Mouse (Mus musculus): Measurements from ENCODE around the gene Lman1l. TPM values are rescaled to one million over a fixed set of nuclear protein-coding genes. Genes with fewer than 3 reads are reported as not detected.
A peak's percentile ranks its signal among the peaks of the same experiment; 100 is the strongest.

Gene Lman1l
- polyA plus RNA-seq, 1 experiment from 2014 or later, result not detected

DNA sequence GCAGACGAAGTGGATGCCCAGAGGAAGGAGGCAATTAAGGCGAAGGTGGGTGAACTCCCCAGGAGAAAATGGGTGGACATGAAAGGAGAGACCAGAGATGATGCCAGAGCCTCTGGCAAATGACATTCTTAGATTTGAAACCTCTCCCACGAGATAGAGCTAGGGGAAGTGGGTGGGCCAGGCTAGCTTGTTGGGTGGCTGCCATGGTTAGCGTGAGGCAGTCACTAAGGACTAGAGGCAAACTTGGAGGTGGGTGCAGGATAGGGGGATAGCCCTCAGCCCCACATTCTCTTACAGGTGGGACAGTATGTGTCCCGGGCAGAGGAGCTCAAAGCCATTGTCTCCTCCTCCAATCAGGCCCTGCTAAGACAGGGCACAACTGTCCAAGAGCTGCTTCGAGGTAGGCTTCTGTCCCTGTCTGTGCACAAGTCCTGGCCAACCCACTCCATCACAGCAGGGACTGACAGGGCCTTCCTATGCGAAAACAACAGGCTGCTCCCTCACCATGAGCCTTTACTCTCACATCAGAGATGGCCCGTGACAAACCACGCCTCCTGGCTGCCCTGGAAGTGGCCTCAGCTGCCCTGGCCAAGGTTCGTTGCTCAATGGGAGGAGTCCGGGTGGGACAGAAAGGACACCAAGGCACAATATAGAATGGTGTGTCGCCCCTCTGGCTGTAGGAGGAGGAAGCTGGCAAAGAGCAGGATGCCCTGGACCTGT lies 27.0 kb downstream of the Lman1l start:
- no peak overlapping the region for H3K4me3 ChIP-seq
- no peak overlapping the region for H3K27ac ChIP-seq (replicated peaks)
- no peak overlapping the region for H3K4me2 ChIP-seq
- WGBS, result 55% methylated on average over 12 of the region's 12 CpGs
- H3K4me1 ChIP-seq (replicated peaks), result peaks cover 34% of the 10 kb centered on the region
- peaks cover 44% of the 10 kb centered on the region for H3K36me3 ChIP-seq
- no peaks in the 10 kb centered on the region for H3K27me3 ChIP-seq
- no peak overlapping the region for H3K9ac ChIP-seq
- no peak for ATAC-seq (ENCODE audit: low read depth)
- no peaks in the 10 kb centered on the region for H3K9me3 ChIP-seq

- Histone ChIP-seq H3K27ac (replicated peaks) (no peak overlapping the region), H3K9me3 (no peaks in the 10 kb centered on the region), H3K4me1 (replicated peaks) (peaks cover 23% of the 10 kb centered on the region), H3K9ac (0 out of 2 replicates have a peak overlapping the region, but pooled peaks have one; percentile 82), H3K4me3 (peak overlapping the region; percentile 70; the same call in 1 of the 2 replicates), H3K36me3 (peaks cover 61% of the 10 kb centered on the region), H3K4me2 (peak overlapping the region; percentile 92; the same call in 1 of the 2 replicates), H3K27me3 (no peaks in the 10 kb centered on the region)
- no peak for ATAC-seq (ENCODE audit: low read depth)
- 42% methylated on average over 5 of the region's 5 CpGs for WGBS
Measured at GRCm38 (mm10) chr9:57590726-57591125, 29.8 kb downstream of the Lman1l start.

DNA sequence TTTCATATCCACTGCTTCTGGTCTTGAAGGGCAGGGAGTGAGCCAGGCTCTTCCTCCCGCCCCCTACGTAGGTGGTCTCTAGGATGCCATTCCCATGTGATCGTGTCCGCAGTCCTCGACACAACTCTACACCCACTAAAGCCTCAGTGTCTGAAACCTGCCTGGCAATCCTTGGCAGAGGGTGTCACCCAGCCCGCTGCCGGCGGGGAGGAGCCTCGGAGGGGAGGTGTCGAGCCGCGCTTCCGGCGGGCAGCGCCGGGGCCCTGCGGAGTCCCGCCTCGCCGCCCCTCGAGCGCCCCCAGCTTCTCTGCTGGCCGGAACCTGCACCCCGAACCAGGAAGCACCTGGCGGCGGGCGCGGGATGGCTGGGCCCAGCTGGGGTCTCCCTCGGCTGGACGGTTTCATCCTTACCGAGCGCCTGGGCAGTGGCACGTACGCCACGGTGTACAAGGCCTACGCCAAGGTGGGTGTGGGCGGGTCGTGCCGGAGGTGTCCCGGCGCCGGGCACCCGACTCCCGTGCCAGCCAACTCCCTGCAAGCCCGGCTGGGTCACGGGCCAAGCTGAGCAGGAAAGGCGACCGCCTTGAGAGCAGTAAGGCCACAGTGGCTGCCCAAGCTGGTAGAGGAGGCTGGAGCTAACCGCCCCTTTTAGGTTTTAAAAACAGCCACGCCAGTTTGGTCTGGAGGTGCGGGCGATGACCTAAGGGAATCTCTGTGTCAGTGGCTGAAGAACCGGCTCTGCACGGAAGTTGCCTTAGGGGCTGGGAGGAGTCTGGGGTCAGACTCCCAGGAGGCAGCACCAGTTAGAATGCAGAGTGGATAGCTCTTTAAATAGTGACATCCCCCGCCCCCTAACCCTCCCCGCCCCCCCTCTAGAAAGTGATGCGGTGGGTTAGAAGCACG lies 31.1 kb downstream of the Lman1l start, which contains the start of gene Ulk3:
Gene Ulk3, plus strand, starts transcription at position 229 of the 903 bp plus-strand sequence.
- Histone ChIP-seq H3K4me3 (peak within 1 kb of the TSS; percentile 70), H3K27ac (replicated peaks) (peak within 1 kb of the TSS; percentile 78), H3K9me3 (no peaks in the 10 kb centered on the region), H3K4me1 (replicated peaks) (peaks cover 23% of the 10 kb centered on the region), H3K4me2 (peak within 1 kb of the TSS; percentile 92), H3K27me3 (no peaks in the 10 kb centered on the region), H3K36me3 (peaks cover 57% of the 10 kb centered on the region), H3K9ac (peak within 1 kb of the TSS; percentile 82)
- ATAC-seq (ENCODE audit: low read depth), result peak; percentile 89
- under 1% methylated on average over 58 of the region's 58 CpGs for WGBS

DNA sequence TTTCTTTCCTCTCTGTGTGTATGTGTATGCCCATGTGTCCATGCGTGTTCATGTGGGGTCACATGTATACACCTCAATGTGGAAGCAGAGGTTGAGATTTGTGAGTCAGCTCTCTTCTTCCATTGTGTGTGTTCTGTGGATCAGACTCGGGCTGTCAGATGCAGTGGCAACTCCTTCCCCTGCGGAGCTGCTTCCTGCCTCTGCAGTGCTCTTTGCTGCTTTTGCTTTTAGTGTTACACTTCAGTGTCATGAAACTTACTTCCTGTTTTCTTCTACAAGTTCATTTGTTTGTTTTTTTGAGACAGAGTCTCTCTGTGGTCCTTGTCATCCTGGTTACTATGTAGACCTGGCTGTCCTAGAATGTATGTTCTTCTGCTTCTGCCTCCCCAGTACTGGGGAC lies 35.6 kb downstream of the Lman1l start:
- Histone ChIP-seq H3K27ac (replicated peaks) (no peak overlapping the region), H3K4me1 (replicated peaks) (peaks cover 14% of the 10 kb centered on the region), H3K9me3 (no peaks in the 10 kb centered on the region), H3K4me3 (no peak overlapping the region), H3K4me2 (no peak overlapping the region), H3K36me3 (peaks cover 74% of the 10 kb centered on the region), H3K9ac (no peak overlapping the region), H3K27me3 (no peaks in the 10 kb centered on the region)
- no peak for ATAC-seq (ENCODE audit: low read depth)
- 84% methylated on average over 3 of the region's 3 CpGs for WGBS

DNA sequence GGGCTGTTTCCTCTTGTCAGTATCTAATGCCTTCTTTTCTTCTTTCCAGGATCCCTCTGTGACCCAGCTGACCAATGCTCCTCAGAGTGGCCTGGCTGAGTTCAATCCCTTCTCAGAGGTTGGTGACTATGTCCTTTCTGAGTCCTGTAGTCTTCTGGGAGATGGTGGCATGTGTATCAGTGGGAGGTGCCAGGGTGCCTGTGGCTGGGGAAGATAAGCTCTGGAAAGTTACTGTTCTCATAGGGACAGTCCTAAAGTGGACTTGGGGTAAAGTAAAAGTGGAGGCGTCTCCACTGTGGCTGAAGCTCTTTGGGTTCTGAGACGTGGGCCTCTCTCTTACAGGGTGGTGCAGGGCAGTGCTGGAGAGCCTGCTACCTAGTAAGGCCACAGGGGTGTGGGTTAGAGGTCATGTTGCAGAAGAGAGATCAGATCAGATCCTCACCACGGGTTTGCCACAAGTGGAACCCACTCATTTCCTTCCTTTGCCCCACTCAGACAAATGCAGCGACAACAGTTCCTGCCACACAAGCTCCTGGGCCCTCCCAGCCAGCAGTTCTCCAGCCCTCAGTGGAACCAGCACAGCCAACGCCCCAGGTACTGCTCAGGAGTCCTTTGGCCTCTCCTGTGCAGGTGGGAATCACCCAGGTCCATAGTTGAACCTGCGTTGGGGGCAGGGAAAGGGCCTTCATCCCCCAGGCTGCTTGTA lies 43.3 kb downstream of the Lman1l start:
- no peak overlapping the region for H3K27ac ChIP-seq (replicated peaks)
- 88% methylated on average over 6 of the region's 6 CpGs for WGBS

GRCm38 (mm10) chr9:57575577-57575976 lies 45.0 kb downstream of the Lman1l start:
- no peak overlapping the region for H3K27ac ChIP-seq (replicated peaks)

More for the DNA sequence above, 43.3 kb downstream of the Lman1l start:
- Histone ChIP-seq H3K4me3 (no peak overlapping the region), H3K4me2 (no peak overlapping the region), H3K36me3 (peaks cover 61% of the 10 kb centered on the region), H3K9ac (no peak overlapping the region), H3K27me3 (no peaks in the 10 kb centered on the region), H3K9me3 (no peaks in the 10 kb centered on the region), H3K4me1 (replicated peaks) (no peaks in the 10 kb centered on the region)
- ATAC-seq (ENCODE audit: low read depth), result no peak

DNA sequence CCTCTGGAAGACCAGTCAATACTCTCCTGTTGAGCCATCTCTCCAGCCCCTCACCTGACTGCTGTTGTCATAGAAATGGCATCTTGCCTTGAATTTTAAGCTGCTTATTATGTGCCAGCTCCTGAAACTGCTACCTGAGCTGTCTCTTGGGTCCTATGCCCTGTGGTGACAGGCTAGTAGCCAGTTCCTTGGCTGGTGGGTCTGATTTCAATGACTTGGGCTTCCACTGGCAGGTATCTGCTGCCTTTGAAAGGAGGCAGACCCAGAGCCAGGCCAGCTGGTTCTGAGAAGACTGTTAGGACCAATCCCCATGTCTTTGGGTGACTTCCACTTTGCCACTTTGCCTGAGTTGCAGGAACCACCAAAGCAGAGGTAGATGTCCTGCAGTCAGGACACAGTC lies 46.2 kb downstream of the Lman1l start:
- Histone ChIP-seq H3K4me1 (replicated peaks) (no peaks in the 10 kb centered on the region), H3K27me3 (no peaks in the 10 kb centered on the region), H3K9ac (no peak overlapping the region), H3K36me3 (peaks cover 58% of the 10 kb centered on the region), H3K4me3 (no peak overlapping the region), H3K27ac (replicated peaks) (no peak overlapping the region), H3K9me3 (no peaks in the 10 kb centered on the region), H3K4me2 (no peak overlapping the region)
- ATAC-seq (ENCODE audit: low read depth), result no peak

More at GRCm38 (mm10) chr9:57575577-57575976, 45.0 kb downstream of the Lman1l start:
- Histone ChIP-seq H3K27me3 (no peaks in the 10 kb centered on the region), H3K4me3 (no peak overlapping the region), H3K4me2 (no peak overlapping the region), H3K9me3 (no peaks in the 10 kb centered on the region), H3K36me3 (peaks cover 59% of the 10 kb centered on the region), H3K4me1 (replicated peaks) (no peaks in the 10 kb centered on the region), H3K9ac (no peak overlapping the region)
- 85% methylated on average over 3 of the region's 3 CpGs for WGBS
- ATAC-seq (ENCODE audit: low read depth), result no peak

- Histone ChIP-seq H3K9ac (no peak overlapping the region), H3K9me3 (no peaks in the 10 kb centered on the region), H3K27me3 (no peaks in the 10 kb centered on the region), H3K4me2 (no peak overlapping the region), H3K4me3 (no peak overlapping the region), H3K36me3 (peaks cover 49% of the 10 kb centered on the region), H3K27ac (replicated peaks) (no peak overlapping the region), H3K4me1 (replicated peaks) (peaks cover 29% of the 10 kb centered on the region)
- 93% methylated on average over 6 of the region's 6 CpGs for WGBS
- no peak for ATAC-seq (ENCODE audit: low read depth)
Measured at GRCm38 (mm10) chr9:57568500-57568899, 52.1 kb downstream of the Lman1l start.

DNA sequence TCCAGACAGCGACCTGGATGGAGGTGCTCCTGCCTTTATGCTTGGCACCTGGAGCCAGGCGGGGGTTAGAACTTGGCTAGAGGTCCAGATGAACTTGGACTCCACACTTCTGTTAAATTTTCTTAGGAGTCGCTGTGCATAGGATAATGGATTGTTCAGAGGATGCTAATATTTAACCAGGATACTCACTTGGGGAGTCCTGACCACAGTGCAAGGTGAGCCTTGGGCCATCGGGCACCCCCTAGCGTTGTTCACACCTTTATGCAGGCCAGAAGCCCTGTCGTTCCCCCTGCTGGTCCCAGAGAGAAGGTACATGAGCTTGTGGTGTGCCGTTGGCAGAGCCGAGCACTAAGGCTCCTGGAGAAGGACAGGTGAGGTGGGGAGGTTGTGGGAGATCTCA lies 53.7 kb downstream of the Lman1l start:
- 62% methylated on average over 8 of the region's 8 CpGs for WGBS
- Histone ChIP-seq H3K27ac (replicated peaks) (no peak overlapping the region; the same call in 1 of the 2 replicates), H3K27me3 (no peaks in the 10 kb centered on the region)

DNA sequence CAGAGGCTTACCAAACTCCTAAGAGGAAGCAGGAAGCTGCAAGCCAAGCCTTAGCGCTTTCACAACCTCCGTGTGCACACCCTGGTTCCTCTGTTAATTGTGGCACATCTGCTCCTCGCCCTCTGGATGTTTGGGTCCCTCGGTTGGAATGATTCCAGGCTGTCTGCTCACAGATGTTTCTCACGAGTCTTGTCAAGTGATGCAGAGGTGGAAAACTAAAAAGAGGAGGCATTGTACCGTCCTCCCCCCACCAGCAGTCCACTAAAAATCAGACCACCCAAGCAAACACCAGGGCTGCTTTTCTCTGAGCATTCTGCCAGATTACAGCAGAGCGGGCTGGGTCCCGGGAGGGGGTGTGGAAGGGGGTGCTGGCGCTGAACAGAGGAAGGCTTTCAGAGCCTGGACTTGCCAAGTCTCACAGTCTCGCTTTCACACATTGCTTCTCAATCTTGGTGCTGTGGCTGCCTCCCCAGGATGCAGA lies 54.8 kb downstream of the Lman1l start:
- H3K9ac ChIP-seq, result peak overlapping the region; percentile 17; the same call in 1 of the 2 replicates
- ATAC-seq (ENCODE audit: low read depth), result no peak
- WGBS, result 51% methylated on average over 10 of the region's 10 CpGs
- peak overlapping the region; percentile 65 for H3K27ac ChIP-seq (replicated peaks)
- H3K27me3 ChIP-seq, result no peaks in the 10 kb centered on the region
- no peaks in the 10 kb centered on the region for H3K9me3 ChIP-seq
- H3K4me2 ChIP-seq, result peak overlapping the region; percentile 11; the same call in 1 of the 2 replicates
- H3K36me3 ChIP-seq, result peaks cover 33% of the 10 kb centered on the region
- no peak overlapping the region for H3K4me3 ChIP-seq
- H3K4me1 ChIP-seq (replicated peaks), result peaks cover 51% of the 10 kb centered on the region

More for the DNA sequence above, 53.7 kb downstream of the Lman1l start:
- no peaks in the 10 kb centered on the region for H3K9me3 ChIP-seq
- peaks cover 42% of the 10 kb centered on the region for H3K36me3 ChIP-seq
- H3K4me3 ChIP-seq, result no peak overlapping the region
- ATAC-seq (ENCODE audit: low read depth), result no peak
- no peak overlapping the region for H3K4me2 ChIP-seq
- no peak overlapping the region for H3K9ac ChIP-seq
- peaks cover 44% of the 10 kb centered on the region for H3K4me1 ChIP-seq (replicated peaks)

- H3K4me3 ChIP-seq, result no peak overlapping the region
- 87% methylated on average over 6 of the region's 6 CpGs for WGBS
Measured at GRCm38 (mm10) chr9:57564609-57565008, 56.0 kb downstream of the Lman1l start.

More at GRCm38 (mm10) chr9:57564609-57565008, 56.0 kb downstream of the Lman1l start:
- no peaks in the 10 kb centered on the region for H3K27me3 ChIP-seq
- H3K9ac ChIP-seq, result no peak overlapping the region
- no peaks in the 10 kb centered on the region for H3K9me3 ChIP-seq
- H3K4me2 ChIP-seq, result no peak overlapping the region
- peaks cover 55% of the 10 kb centered on the region for H3K4me1 ChIP-seq (replicated peaks)
- ATAC-seq (ENCODE audit: low read depth), result no peak
- H3K27ac ChIP-seq (replicated peaks), result no peak overlapping the region
- peaks cover 23% of the 10 kb centered on the region for H3K36me3 ChIP-seq
